Mouse (Mus musculus) heart, embryonic 10.5 days (tissue): ENCODE results near the gene Hepacam. TPM values are rescaled to one million over a fixed set of nuclear protein-coding genes. Genes with fewer than 3 reads are reported as not detected.

ENCODE experiments used
- DNase-seq: peaks from one replicate; pipeline ENCODE4 v3.0.0-alpha.2; 2017; ENCODE audit warnings: low spot score
- H3K27ac ChIP-seq: fragments of 300-500 bp; sonication (generic); 2 replicates; pipeline ENCODE4 v1.5.1; 2016; ENCODE audit warnings: mild to moderate bottlenecking
- H3K27me3 ChIP-seq: fragments of 300-500 bp; sonication (generic); 2 replicates; pipeline ENCODE4 v1.6.1; 2016; ENCODE audit warnings: mild to moderate bottlenecking; ENCODE audit not compliant: poor library complexity, insufficient read depth, severe bottlenecking
- H3K36me3 ChIP-seq: fragments of 300-500 bp; sonication (generic); 2 replicates; pipeline ENCODE4 v1.6.1; 2016; ENCODE audit warnings: mild to moderate bottlenecking, moderate library complexity
- H3K4me1 ChIP-seq: fragments of 300-500 bp; sonication (generic); 2 replicates; pipeline ENCODE4 v1.6.1; 2016; ENCODE audit warnings: mild to moderate bottlenecking
- H3K4me3 ChIP-seq: fragments of 300-500 bp; sonication (generic); 2 replicates; pipeline ENCODE4 v1.5.1; 2016; ENCODE audit warnings: mild to moderate bottlenecking, moderate library complexity
- H3K9me3 ChIP-seq: fragments of 300-500 bp; sonication (generic); 2 replicates; pipeline ENCODE4 v1.6.1; 2016; ENCODE audit warnings: mild to moderate bottlenecking, moderate library complexity
- WGBS: fragments of 180-500 bp; shearing (Covaris S2); methylation state at CpG from one replicate; pipeline ENCODE4 v1.1.7; 2016; 5-methylcytosine and 5-hydroxymethylcytosine counted together
- polyA plus RNA-seq: library from polyadenylated mRNA; unstranded; fragments of >200 nt; fragmentation: Nextera tagmentation; extraction: Ambion mirVana; gene quantifications from 2 replicates; pipeline ENCODE4 v1.2.1, GENCODE M21; 2016

Hepacam gene
- 0.04 TPM in 1 of 2 replicates, not detected in the other for polyA plus RNA-seq

DNA sequence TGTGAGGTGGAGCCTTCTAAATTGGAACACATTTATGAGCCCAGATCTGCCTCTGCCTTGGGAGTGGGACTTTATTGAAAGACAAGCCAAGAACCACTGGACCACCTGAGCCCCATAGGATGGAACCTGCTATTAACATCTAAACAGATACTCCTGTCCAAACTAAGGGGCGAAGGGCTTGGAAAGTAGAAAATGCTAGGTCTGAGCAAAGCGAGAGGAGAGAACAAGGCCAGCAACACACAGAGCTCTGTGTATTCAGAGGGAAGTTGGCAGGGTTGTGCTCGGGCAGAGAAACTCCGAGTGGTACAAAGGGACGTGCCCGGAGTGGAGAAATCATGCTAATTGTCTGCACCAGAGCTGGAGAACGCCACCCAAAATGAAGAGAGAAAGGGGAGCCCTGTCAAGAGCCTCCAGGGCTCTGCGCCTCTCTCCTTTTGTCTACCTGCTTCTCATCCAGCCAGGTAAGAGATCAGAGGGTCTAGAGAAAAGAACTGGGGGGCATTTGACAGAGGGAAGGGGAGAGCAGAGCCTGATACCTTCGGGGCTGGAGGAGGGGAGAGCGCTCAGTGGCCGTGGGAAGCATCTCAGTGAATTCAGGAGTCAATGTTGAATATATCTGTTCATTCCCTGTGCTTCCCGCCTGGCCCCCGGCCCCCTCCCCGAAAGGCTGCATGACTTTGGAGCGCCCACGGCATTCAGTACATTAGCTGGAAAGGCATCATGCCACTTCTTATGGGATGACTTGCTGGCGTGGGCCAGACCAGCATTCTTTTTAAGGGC, at the start of gene Hepacam:
Hepacam (plus strand) TSS at position 51 of the 780 bp plus-strand sequence.
- DNase-seq, result no peak
- Histone ChIP-seq H3K9me3 (no peaks in the 10 kb centered on the region), H3K4me1 (no peaks in the 10 kb centered on the region), H3K27ac (no peak within 1 kb of the TSS), H3K27me3 (no peaks in the 10 kb centered on the region), H3K4me3 (no peak within 1 kb of the TSS), H3K36me3 (no peaks in the 10 kb centered on the region)
- 79% methylated on average over 17 of the region's 17 CpGs for WGBS

DNA sequence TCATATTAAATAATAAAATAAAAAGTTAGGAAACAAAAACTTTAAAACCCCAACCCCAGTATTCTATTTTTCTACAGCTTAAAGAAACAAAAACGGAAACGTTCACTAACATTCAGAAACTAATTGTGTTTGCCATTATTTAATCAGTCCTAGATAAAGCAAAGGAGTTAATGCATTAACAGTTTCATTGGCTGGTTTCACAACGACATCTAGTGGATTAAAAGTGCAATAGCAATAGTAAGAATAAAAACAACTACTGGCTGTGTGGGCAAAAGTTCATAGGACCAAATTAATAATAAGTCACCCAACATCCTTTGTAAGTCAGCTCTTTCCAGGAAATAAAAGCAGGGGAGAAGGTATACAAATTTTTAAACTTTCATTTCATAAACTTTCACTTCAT, 37.7 kb upstream of the Hepacam start:
- Histone ChIP-seq H3K4me1 (no peaks in the 10 kb centered on the region), H3K36me3 (no peaks in the 10 kb centered on the region), H3K27ac (no peak overlapping the region), H3K27me3 (no peaks in the 10 kb centered on the region), H3K9me3 (no peaks in the 10 kb centered on the region), H3K4me3 (no peak overlapping the region)
- no peak for DNase-seq
- 47% methylated on average over 3 of the region's 3 CpGs for WGBS

DNA sequence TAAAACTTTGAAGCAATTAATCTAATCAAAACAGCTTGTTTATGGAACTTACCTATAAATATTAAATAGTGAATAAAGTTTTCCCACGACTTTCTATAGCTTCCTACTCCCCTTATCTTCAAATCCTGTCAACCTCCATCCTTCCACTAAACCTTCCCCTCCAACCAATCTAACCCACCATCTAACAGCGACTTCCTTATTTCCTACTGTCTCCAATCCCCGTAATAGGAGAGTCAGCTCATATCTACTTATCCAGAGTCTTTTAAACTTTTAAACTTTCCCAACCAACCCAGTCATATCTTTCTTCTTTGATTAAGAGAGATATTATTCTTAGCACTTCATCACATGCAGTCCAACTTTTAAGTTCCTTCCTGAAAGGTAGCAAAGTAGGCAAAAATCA, 21.7 kb upstream of the Hepacam start:
- Histone ChIP-seq H3K27me3 (no peaks in the 10 kb centered on the region), H3K27ac (no peak overlapping the region), H3K9me3 (no peaks in the 10 kb centered on the region), H3K4me3 (no peak overlapping the region), H3K4me1 (0 out of 2 replicates have a peak, but pooled peaks cover 6% of the 10 kb centered on the region), H3K36me3 (peaks cover 7% of the 10 kb centered on the region; the same call in 1 of the 2 replicates)
- 76% methylated on average over 3 of the region's 3 CpGs for WGBS
- no peak for DNase-seq

DNA sequence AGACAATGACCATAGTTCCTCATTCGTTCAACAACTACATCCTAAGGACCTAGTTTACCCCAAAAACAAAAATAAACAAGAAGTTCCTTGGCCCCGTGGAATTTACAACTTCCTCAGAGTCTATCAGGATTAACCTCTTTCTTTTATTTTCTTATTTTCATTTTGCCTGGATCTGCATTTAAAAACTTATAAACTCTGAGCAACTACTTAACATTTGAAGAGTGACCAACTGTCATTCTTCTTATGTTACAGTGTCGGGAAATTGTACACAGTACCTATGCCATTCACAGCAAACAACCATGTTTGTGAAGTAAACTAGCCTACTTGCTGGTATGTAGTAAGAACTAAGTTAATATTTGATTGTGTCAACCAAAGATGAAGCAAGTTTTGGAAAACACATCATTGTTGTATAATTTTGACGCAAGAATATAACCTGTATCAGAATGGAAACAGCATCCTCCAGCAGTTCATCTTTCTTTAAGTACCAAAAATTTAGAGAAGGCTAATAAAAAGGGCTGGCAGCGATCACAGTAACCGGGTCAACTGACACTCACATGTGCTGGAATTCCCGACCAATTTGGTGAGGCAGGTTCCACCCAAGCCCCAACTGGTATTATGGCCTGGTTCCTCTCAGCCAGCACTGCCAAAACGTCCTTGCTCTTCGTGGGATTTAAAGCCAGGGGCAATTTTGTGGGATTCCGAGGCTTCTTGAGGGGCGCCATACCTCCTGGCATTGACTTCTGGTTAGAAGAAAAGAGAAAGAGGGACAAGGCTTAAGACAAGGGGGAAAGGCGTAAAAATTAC, 19.8 kb upstream of the Hepacam start:
- DNase-seq, result no peak
- H3K9me3 ChIP-seq, result no peaks in the 10 kb centered on the region
- no peaks in the 10 kb centered on the region for H3K27me3 ChIP-seq
- peak overlapping the region; percentile 95 for H3K27ac ChIP-seq
- WGBS, result 29% methylated on average over 12 of the region's 12 CpGs
- 0 out of 2 replicates have a peak, but pooled peaks cover 6% of the 10 kb centered on the region for H3K4me1 ChIP-seq
- H3K4me3 ChIP-seq, result peak overlapping the region; percentile 77
- H3K36me3 ChIP-seq, result peaks cover under 1% of the 10 kb centered on the region; the same call in 1 of the 2 replicates

GRCm38 (mm10) chr9:37347988-37348642, 19.0 kb upstream of the Hepacam start, which contains the start of gene Ccdc15:
Gene Ccdc15, minus strand, starts transcription at chr9:37348432.
- Histone ChIP-seq H3K4me1 (0 out of 2 replicates have a peak, but pooled peaks cover 6% of the 10 kb centered on the region), H3K27ac (peak within 1 kb of the TSS; percentile 95), H3K36me3 (no peaks in the 10 kb centered on the region), H3K27me3 (no peaks in the 10 kb centered on the region), H3K9me3 (no peaks in the 10 kb centered on the region), H3K4me3 (peak within 1 kb of the TSS; percentile 77)
- under 1% methylated on average over 40 of the region's 41 CpGs for WGBS
- peak; percentile 98 for DNase-seq

- H3K27ac ChIP-seq, result peak overlapping the region; percentile 95; the same call in 1 of the 2 replicates
- WGBS, result 92% methylated on average over 3 of the region's 3 CpGs
- peak overlapping the region; percentile 77 for H3K4me3 ChIP-seq
Measured at GRCm38 (mm10) chr9:37349050-37349449, 18.1 kb upstream of the Hepacam start.

DNA sequence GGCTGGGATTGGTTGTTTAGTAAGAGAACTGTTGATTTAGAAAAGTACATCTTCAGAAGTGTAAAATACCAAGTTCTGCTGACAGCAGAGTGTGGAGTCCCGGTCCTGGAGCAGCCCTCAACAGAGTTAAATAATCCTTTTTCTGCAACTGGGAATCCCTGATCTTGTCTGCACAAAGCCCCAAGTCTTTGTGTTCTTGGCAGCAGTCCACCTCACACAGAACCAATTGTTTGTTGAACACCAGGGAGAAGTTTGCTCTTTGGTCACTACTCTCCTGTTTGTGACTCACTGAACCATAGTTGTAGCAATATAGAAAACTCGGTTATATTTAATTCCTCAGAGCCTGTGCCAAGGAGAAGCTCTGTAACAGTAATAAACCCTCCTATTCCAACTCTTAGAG, 15.9 kb upstream of the Hepacam start:
- H3K4me1 ChIP-seq, result 0 out of 2 replicates have a peak, but pooled peaks cover 6% of the 10 kb centered on the region
- H3K4me3 ChIP-seq, result no peak overlapping the region
- H3K9me3 ChIP-seq, result no peaks in the 10 kb centered on the region
- no peaks in the 10 kb centered on the region for H3K36me3 ChIP-seq
- H3K27me3 ChIP-seq, result no peaks in the 10 kb centered on the region
- no peak for DNase-seq
- 64% methylated on average over 2 of the region's 2 CpGs for WGBS
- no peak overlapping the region for H3K27ac ChIP-seq

More at GRCm38 (mm10) chr9:37349050-37349449, 18.1 kb upstream of the Hepacam start:
- H3K9me3 ChIP-seq, result no peaks in the 10 kb centered on the region
- H3K36me3 ChIP-seq, result no peaks in the 10 kb centered on the region
- DNase-seq, result no peak
- no peaks in the 10 kb centered on the region for H3K27me3 ChIP-seq
- 0 out of 2 replicates have a peak, but pooled peaks cover 6% of the 10 kb centered on the region for H3K4me1 ChIP-seq

- 61% methylated on average over 1 of the region's 1 CpGs for WGBS
- DNase-seq, result no peak
- Histone ChIP-seq H3K27ac (no peak overlapping the region), H3K27me3 (no peaks in the 10 kb centered on the region), H3K9me3 (no peaks in the 10 kb centered on the region), H3K4me1 (peaks cover 9% of the 10 kb centered on the region), H3K4me3 (no peak overlapping the region), H3K36me3 (no peaks in the 10 kb centered on the region)
Measured at GRCm38 (mm10) chr9:37354485-37354884, 12.7 kb upstream of the Hepacam start.

DNA sequence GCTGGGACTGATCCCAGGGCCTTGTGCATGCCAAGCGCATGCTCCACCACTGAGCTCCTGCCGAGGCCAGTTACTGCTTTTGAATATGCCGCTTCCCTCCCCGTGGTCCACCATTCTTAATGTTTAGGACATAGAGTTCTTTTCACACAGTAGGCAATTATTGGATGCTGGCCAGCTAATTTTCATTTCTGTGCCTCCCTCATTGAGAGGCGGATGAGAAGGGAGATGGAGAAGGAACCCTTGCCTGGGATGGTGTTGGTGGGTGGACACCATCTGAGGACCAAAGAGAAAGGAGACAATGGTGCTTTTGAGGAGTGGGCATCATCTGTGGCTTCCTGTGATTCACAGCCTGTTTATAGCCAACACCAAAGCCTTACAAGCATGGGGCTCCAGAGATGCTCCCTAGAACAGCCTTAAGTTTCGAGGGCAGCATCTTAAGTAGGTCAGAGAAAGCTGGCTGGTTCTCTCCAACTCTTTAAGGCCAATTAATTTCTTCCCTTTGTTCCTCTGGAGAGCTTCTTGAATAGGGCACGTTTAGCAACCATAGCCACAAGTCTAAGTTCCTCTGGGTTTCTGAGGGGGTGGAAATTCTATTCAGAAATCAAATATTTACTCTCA, 8.3 kb upstream of the Hepacam start:
- no peak overlapping the region for H3K4me3 ChIP-seq
- H3K4me1 ChIP-seq, result peaks cover 18% of the 10 kb centered on the region
- no peak for DNase-seq
- no peaks in the 10 kb centered on the region for H3K27me3 ChIP-seq
- no peak overlapping the region for H3K27ac ChIP-seq
- H3K9me3 ChIP-seq, result no peaks in the 10 kb centered on the region
- 84% methylated on average over 7 of the region's 7 CpGs for WGBS
- H3K36me3 ChIP-seq, result no peaks in the 10 kb centered on the region

- Histone ChIP-seq H3K4me1 (peaks cover 18% of the 10 kb centered on the region), H3K4me3 (no peak overlapping the region), H3K36me3 (no peaks in the 10 kb centered on the region), H3K27me3 (no peaks in the 10 kb centered on the region), H3K27ac (peak overlapping the region; percentile 39), H3K9me3 (no peaks in the 10 kb centered on the region)
- peak; percentile 79 for DNase-seq
- 53% methylated on average over 6 of the region's 6 CpGs for WGBS
Measured at GRCm38 (mm10) chr9:37359331-37360220, 7.6 kb upstream of the Hepacam start.

- no peaks in the 10 kb centered on the region for H3K9me3 ChIP-seq
- H3K27me3 ChIP-seq, result no peaks in the 10 kb centered on the region
- no peaks in the 10 kb centered on the region for H3K36me3 ChIP-seq
- no peak overlapping the region for H3K27ac ChIP-seq
- DNase-seq, result no peak
- peaks cover 18% of the 10 kb centered on the region for H3K4me1 ChIP-seq
- no peak overlapping the region for H3K4me3 ChIP-seq
Measured at GRCm38 (mm10) chr9:37362084-37362483, 5.1 kb upstream of the Hepacam start.
